Mouse (Mus musculus): ENCODE measurements around the gene Abcb9. TPM values are rescaled to one million over a fixed set of nuclear protein-coding genes. Genes with fewer than 3 reads are reported as not detected.

The Abcb9 gene
- total and polyA plus RNA-seq, 3 experiments: 8.9 to 10.1 (median 9.9) TPM

DNA sequence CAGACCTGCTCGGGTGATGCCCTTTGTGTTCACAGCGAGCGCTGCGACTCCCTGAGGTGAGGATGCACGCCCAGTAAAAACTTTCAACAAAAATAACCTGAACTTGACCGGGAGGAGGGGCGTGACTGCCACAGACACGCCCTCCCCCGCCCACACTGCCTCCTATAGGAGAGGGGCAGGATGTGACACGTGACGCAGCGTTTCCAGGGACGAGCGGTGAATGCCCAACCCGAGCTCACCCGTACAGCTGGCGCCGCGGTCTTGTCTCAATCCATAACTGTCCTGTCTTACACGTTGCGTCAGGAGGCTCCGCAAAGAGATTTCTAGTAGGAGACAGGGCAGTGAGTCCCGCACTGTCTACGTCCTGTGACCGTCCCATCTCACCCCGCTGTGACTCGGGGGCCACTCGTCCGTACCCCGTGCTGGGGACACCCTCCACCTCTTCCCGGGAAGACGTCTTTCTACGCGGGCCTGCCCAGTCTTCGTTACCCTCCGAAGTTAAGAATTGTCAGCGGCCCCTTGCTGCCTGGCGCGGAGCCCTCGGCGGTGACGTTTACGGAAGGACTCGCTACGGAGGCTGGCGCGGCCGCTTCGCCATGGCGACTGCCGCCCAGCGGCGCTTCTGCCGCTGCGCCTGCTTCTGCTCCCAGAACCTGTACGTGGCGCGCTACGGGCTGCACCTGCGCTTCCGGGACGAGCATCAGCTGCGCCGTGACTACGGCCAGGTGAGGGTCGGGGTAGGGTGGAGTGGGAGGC lies 16.3 kb upstream of the Abcb9 start, which contains the start of gene Ogfod2:
Ogfod2 (plus strand) TSS at position 556 of the 756 bp plus-strand sequence.
- intact Hi-C loops (cut with DNase I): loop anchor here (5.0 to 10.0 kb wide), 2 partner anchors 140 to 433 kb away; partner anchors contain the start of gene Tmed2
- H3K9ac ChIP-seq (ENCODE audit: low read depth, low read length): peak within 1 kb of the TSS; percentile 84
- peak within 1 kb of the TSS; percentile 95 for H3K27ac ChIP-seq
- peak; percentile 61; the same call in 1 of the 2 replicates for TF ChIP-seq EP300 (IDR thresholded peaks at IDR 0.05; ENCODE audit: insufficient read depth, low read depth, low read length)
- peak; percentile 89 for TF ChIP-seq POLR2A (IDR thresholded peaks at IDR 0.05; ENCODE audit: insufficient read depth, low read depth, low read length)
- TF ChIP-seq CTCF (IDR thresholded peaks at IDR 0.05): peak; percentile 49
- H3K27me3 ChIP-seq (ENCODE audit: control insufficient read depth, insufficient read depth, low read length): no peaks in the 10 kb centered on the region
- peaks cover 11% of the 10 kb centered on the region for H3K4me1 ChIP-seq (ENCODE audit: control insufficient read depth, insufficient read depth, low read length)
- H3K4me3 ChIP-seq: peak within 1 kb of the TSS; percentile 98
- no peaks in the 10 kb centered on the region for H3K36me3 ChIP-seq (ENCODE audit: control insufficient read depth, insufficient read depth, low read length)
- H3K79me2 ChIP-seq (replicated peaks; ENCODE audit: control insufficient read depth, insufficient read depth, low read length): peaks cover 5% of the 10 kb centered on the region; the same call in 1 of the 2 replicates
- WGBS: under 1% methylated on average over 66 of the region's 66 CpGs
- peak; percentile 95 to 98 for DNase-seq

DNA sequence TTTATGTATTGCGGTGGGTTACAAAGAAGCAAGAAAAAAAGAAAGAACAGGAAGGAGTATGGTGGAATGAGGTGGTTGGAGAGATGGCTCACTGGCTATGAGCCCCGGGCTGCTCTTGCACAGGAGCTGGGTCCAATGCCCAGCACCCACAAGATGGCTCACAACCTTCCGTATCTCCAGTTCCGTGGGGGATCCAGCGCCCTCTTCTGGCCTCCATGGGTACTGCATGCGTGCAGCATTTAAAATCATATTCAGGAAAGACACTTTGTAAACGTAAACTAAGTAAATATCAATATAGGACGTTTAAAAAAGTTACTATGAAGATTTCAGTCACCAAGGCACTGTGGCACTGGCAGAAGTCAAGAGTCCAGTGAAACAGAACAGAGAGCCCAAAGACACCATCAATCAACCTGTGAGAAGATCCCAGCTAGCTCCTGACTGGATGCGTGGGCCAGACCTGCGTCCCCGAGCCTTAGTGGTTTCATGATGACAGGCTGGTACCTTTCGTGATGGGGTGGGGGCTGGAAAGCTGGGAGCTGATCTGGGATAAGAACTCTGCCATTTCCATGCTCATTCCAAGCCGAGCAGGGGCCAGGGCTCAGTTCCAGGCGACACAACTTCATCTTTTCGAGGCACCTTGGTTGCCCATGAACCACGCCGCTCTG lies 15.6 kb upstream of the Abcb9 start:
- H3K27ac ChIP-seq: peak overlapping the region; percentile 95
- no peaks in the 10 kb centered on the region for H3K36me3 ChIP-seq (ENCODE audit: control insufficient read depth, insufficient read depth, low read length)
- 23% methylated on average over 17 of the region's 17 CpGs for WGBS
- TF ChIP-seq CTCF (IDR thresholded peaks at IDR 0.05): peak; percentile 85
- no peak for TF ChIP-seq POLR2A (IDR thresholded peaks at IDR 0.05; ENCODE audit: insufficient read depth, low read depth, low read length)
- no peak for DNase-seq
- H3K79me2 ChIP-seq (replicated peaks; ENCODE audit: control insufficient read depth, insufficient read depth, low read length): peaks cover 4% of the 10 kb centered on the region; the same call in 1 of the 2 replicates
- H3K27me3 ChIP-seq (ENCODE audit: control insufficient read depth, insufficient read depth, low read length): no peaks in the 10 kb centered on the region
- intact Hi-C loops (cut with DNase I): loop anchor here (5.0 to 10.0 kb wide), 2 partner anchors 141 to 434 kb away; partner anchors contain the start of gene Tmed2
- peak overlapping the region; percentile 98 for H3K4me3 ChIP-seq
- peaks cover 6% of the 10 kb centered on the region for H3K4me1 ChIP-seq (ENCODE audit: control insufficient read depth, insufficient read depth, low read length)
- H3K9ac ChIP-seq (ENCODE audit: low read depth, low read length): peak overlapping the region; percentile 51

DNA sequence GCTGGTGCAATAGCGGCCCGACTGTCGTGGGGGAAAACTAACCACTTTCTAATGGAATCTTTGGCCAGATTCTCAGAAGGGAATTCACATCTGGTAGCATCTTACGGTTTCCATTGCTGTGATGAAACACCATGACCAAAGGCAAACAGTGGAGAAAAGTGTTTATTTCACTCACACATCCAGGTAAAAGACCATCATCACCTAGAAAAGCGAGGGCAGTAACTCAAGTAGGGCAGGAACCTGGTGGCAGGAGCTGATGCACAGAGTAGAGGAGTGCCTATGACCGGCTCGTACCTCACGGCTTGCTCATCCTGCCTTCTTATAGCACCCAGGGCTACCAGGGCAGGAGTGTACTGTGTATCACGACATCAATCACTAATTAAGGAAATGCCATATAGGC lies 8.0 kb upstream of the Abcb9 start:
- intact Hi-C loops (cut with DNase I): no loop called here

DNA sequence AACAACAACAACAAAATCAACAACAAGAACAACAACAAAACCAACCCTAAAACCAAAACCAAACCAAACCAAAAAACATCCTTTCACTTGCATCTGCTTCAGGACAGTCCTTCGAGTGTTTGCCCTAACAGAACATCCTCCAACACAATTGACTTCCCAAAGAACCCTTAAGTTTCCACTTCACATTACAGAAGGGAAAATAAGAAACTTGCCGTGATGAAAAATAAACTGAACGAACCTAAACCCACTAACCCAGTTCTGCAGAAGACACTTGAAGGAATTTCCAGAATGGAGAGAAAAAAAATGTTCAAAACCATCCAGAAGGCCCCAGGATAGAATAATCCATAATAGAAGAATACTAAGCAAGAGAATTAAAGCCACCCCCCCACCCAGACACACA lies 7.4 kb upstream of the Abcb9 start:
- H3K4me3 ChIP-seq: no peak overlapping the region
- no peaks in the 10 kb centered on the region for H3K27me3 ChIP-seq (ENCODE audit: control insufficient read depth, insufficient read depth, low read length)
- H3K27ac ChIP-seq: no peak overlapping the region
- no peaks in the 10 kb centered on the region for H3K4me1 ChIP-seq (ENCODE audit: control insufficient read depth, insufficient read depth, low read length)
- H3K9ac ChIP-seq (ENCODE audit: low read depth, low read length): no peak overlapping the region
- intact Hi-C loops (cut with DNase I): no loop called here
- no peaks in the 10 kb centered on the region for H3K79me2 ChIP-seq (replicated peaks; ENCODE audit: control insufficient read depth, insufficient read depth, low read length)
- DNase-seq: no peak
- 71% methylated on average over 3 of the region's 3 CpGs for WGBS
- TF ChIP-seq EP300 (IDR thresholded peaks at IDR 0.05; ENCODE audit: insufficient read depth, low read depth, low read length) (no peak), POLR2A (IDR thresholded peaks at IDR 0.05; ENCODE audit: insufficient read depth, low read depth, low read length) (no peak), CTCF (IDR thresholded peaks at IDR 0.05) (no peak)
- H3K36me3 ChIP-seq (ENCODE audit: control insufficient read depth, insufficient read depth, low read length): no peaks in the 10 kb centered on the region

More for the DNA sequence above, 8.0 kb upstream of the Abcb9 start:
- no peaks in the 10 kb centered on the region for H3K27me3 ChIP-seq (ENCODE audit: control insufficient read depth, insufficient read depth, low read length)
- no peaks in the 10 kb centered on the region for H3K36me3 ChIP-seq (ENCODE audit: control insufficient read depth, insufficient read depth, low read length)
- H3K27ac ChIP-seq: no peak overlapping the region
- no peak overlapping the region for H3K4me3 ChIP-seq
- DNase-seq: no peak
- 94% methylated on average over 9 of the region's 9 CpGs for WGBS
- H3K79me2 ChIP-seq (replicated peaks; ENCODE audit: control insufficient read depth, insufficient read depth, low read length): no peaks in the 10 kb centered on the region
- no peak overlapping the region for H3K9ac ChIP-seq (ENCODE audit: low read depth, low read length)
- no peak for TF ChIP-seq POLR2A (IDR thresholded peaks at IDR 0.05; ENCODE audit: insufficient read depth, low read depth, low read length)
- TF ChIP-seq EP300 (IDR thresholded peaks at IDR 0.05; ENCODE audit: insufficient read depth, low read depth, low read length): no peak
- no peak for TF ChIP-seq CTCF (IDR thresholded peaks at IDR 0.05)
- no peaks in the 10 kb centered on the region for H3K4me1 ChIP-seq (ENCODE audit: control insufficient read depth, insufficient read depth, low read length)

DNA sequence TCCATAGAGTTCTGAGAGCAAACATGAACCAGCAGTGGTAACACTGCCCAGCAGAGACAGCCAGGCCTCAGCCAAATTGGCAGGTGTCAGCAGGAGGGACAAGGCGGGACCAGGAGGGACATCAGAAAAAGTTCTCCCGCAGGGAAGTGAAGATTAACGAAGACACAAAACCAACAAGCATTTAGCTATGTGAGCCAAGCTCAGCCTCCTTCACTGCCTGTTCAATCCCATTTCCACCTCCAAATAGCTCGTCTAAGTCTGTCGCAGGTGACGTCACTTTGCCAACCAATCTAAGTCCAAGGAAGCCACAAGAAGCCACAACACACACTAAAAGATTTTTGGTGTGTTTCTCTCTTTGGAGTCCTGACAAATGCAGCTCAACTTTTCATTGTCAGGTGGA lies 6.7 kb upstream of the Abcb9 start:
- Histone ChIP-seq H3K36me3 (ENCODE audit: control insufficient read depth, insufficient read depth, low read length) (no peaks in the 10 kb centered on the region), H3K4me1 (ENCODE audit: control insufficient read depth, insufficient read depth, low read length) (no peaks in the 10 kb centered on the region), H3K4me3 (no peak overlapping the region), H3K27me3 (ENCODE audit: control insufficient read depth, insufficient read depth, low read length) (no peaks in the 10 kb centered on the region), H3K9ac (ENCODE audit: low read depth, low read length) (no peak overlapping the region), H3K79me2 (replicated peaks; ENCODE audit: control insufficient read depth, insufficient read depth, low read length) (no peaks in the 10 kb centered on the region), H3K27ac (no peak overlapping the region)
- intact Hi-C loops (cut with DNase I): no loop called here
- TF ChIP-seq CTCF (IDR thresholded peaks at IDR 0.05) (no peak), EP300 (IDR thresholded peaks at IDR 0.05; ENCODE audit: insufficient read depth, low read depth, low read length) (no peak), POLR2A (IDR thresholded peaks at IDR 0.05; ENCODE audit: insufficient read depth, low read depth, low read length) (no peak)
- WGBS: 75% methylated on average over 6 of the region's 6 CpGs
- DNase-seq: no peak

Data from heart, adult 2 months (tissue).